ENCODE assay signal across 1 mouse cellular context in genomic region chr6:5263250-5263999, GRCm38 (mm10).
A peak's percentile ranks its signal among the peaks of the same experiment; 100 is the strongest.
TF ChIP-seq lines count a peak whose summit lies in the region.

No protein-coding gene starts in this region.

TF ChIP-seq in MEL, 35 proteins besides CTCF, POLR2A, EP300 and RAD21 (continued from another document):
- TF ChIP-seq MAZ (IDR thresholded peaks at IDR 0.05; ENCODE audit: low read depth, low read length) (no peak), RCOR1 (IDR thresholded peaks at IDR 0.05; ENCODE audit: low read depth, low read length) (peak; percentile 78), JUND (IDR thresholded peaks at IDR 0.05; ENCODE audit: low read depth, low read length) (no peak), ETS1 (IDR thresholded peaks at IDR 0.05; ENCODE audit: low read depth, low read length) (peak; percentile 87), MAFK (IDR thresholded peaks at IDR 0.05; ENCODE audit: borderline replicate concordance, low read depth, low read length) (0 out of 2 replicates have a peak, but pooled peaks have one; percentile 46), E2F4 (IDR thresholded peaks at IDR 0.05; ENCODE audit: borderline replicate concordance, low read depth, low read length) (no peak), UBTF (IDR thresholded peaks at IDR 0.05; ENCODE audit: borderline replicate concordance, insufficient read depth, low read depth, low read length) (no peak), CHD2 (IDR thresholded peaks at IDR 0.05; ENCODE audit: low read length) (no peak), POLR2AphosphoS5 (IDR thresholded peaks at IDR 0.05; ENCODE audit: borderline replicate concordance, low read depth, low read length) (no peak), ELF1 (IDR thresholded peaks at IDR 0.05; ENCODE audit: low read depth, low read length) (0 out of 2 replicates have a peak, but pooled peaks have one; percentile 30), USF1 (IDR thresholded peaks at IDR 0.05; ENCODE audit: low read depth, low read length) (no peak), TAL1 (IDR thresholded peaks at IDR 0.05; ENCODE audit: low read length) (peak; percentile 73), ZMIZ1 (IDR thresholded peaks at IDR 0.05; ENCODE audit: low read depth, low read length) (no peak), TBP (IDR thresholded peaks at IDR 0.05; ENCODE audit: low read depth, low read length) (no peak), KAT2A (conservative IDR thresholded peaks at IDR 0.05; ENCODE audit: low read depth, low read length) (peak; percentile 17; the same call in 1 of the 2 replicates), GABPA (IDR thresholded peaks at IDR 0.05; ENCODE audit: low read depth, low read length) (no peak), CHD1 (IDR thresholded peaks at IDR 0.05; ENCODE audit: low read depth, low read length) (no peak), SIN3A (IDR thresholded peaks at IDR 0.05; ENCODE audit: low read length) (peak; percentile 76), ZKSCAN1 (IDR thresholded peaks at IDR 0.05; ENCODE audit: low read depth, low read length) (no peak)
